Comparison of ENCODE assay signal across 8 mouse cellular contexts in genomic region chr9:66980458-66980857, GRCm38 (mm10). TPM values are rescaled to one million over a fixed set of nuclear protein-coding genes. Genes with fewer than 3 reads are reported as not detected.
A peak's percentile ranks its signal among the peaks of the same experiment; 100 is the strongest.
DNase-seq lines count a peak whose midpoint lies in the region; ATAC-seq and TF ChIP-seq lines count a peak whose summit lies in the region.

No protein-coding gene starts in this region.

- H3K27me3 ChIP-seq in forebrain, embryonic 10.5 days (ENCODE audit: poor library complexity, severe bottlenecking) = peaks cover 5% of the 10 kb centered on the region; the same call in 1 of the 2 replicates
- no peaks in the 10 kb centered on the region for H3K27me3 ChIP-seq in forebrain, embryonic 15.5 days

- no peak overlapping the region for H3K9ac ChIP-seq in forebrain, embryonic 15.5 days (replicated peaks)
- no peak overlapping the region for H3K9ac ChIP-seq in ES-E14 (ENCODE audit: insufficient read depth, low read depth, low read length, poor library complexity, severe bottlenecking)

- H3K4me1 ChIP-seq in forebrain, embryonic 10.5 days = peaks cover 7% of the 10 kb centered on the region
- peaks cover 4% of the 10 kb centered on the region for H3K4me1 ChIP-seq in forebrain, embryonic 15.5 days
- peaks cover 0 to 2% of the 10 kb centered on the region in 2 experiments; a peak in 2 of 4 replicates for H3K4me1 ChIP-seq in ES-E14 (ENCODE audit: control insufficient read depth in 2 of 2, insufficient read depth in 2 of 2, low read length in 2 of 2, poor library complexity in 1 of 2)

- intact Hi-C loops in gastrocnemius, postnatal 36 days (cut with DNase I) = loop anchor here (5.0 kb wide), 1 partner anchor 333 kb away; no protein-coding TSS in a partner anchor

- 14% methylated on average over 5 of the region's 5 CpGs for WGBS in forebrain, embryonic 10.5 days
- WGBS in forebrain, embryonic 15.5 days = 8% methylated on average over 5 of the region's 5 CpGs

- no peak overlapping the region for H3K27ac ChIP-seq in forebrain, embryonic 10.5 days
- H3K27ac ChIP-seq in forebrain, embryonic 15.5 days (replicated peaks) = no peak overlapping the region
- no peak overlapping the region for H3K27ac ChIP-seq in ES-E14 (ENCODE audit: insufficient read depth, low read depth, low read length, poor library complexity, severe bottlenecking)

- DNase-seq in forebrain, embryonic 10.5 days (ENCODE audit: extremely low spot score, low spot score) = peak; percentile 78
- DNase-seq in ES-E14 (ENCODE audit: low read depth, low spot score) = peak; percentile 41
- peak; percentile 36 for DNase-seq in cerebellum, adult 9-10 months
- peak; percentile 45 to 70 for DNase-seq in gastrocnemius, postnatal 36 days
- peak; percentile 82 for DNase-seq in layer of hippocampus, postnatal 10 days (ENCODE audit: low spot score in 2 of 2)
- DNase-seq in lung, postnatal 14 days = peak; percentile 86
- DNase-seq in spleen, postnatal 14 days (ENCODE audit: low spot score in 2 of 2) = peak; percentile 69 to 82

- H3K36me3 ChIP-seq in forebrain, embryonic 10.5 days (replicated peaks) = no peaks in the 10 kb centered on the region
- no peaks in the 10 kb centered on the region for H3K36me3 ChIP-seq in forebrain, embryonic 15.5 days
- H3K36me3 ChIP-seq in ES-E14 (ENCODE audit: control insufficient read depth, insufficient read depth, low read length, poor library complexity, severe bottlenecking) = no peaks in the 10 kb centered on the region

- in situ Hi-C loops in ES-E14 (cut with MboI; ENCODE audit: low sequenced_read_pairs in 2 of 2, unreplicated experiment in 2 of 2) = no loop called here

- no peak; the same call in 1 of the 2 replicates for ATAC-seq in forebrain, embryonic 15.5 days (replicated peaks)

- no peaks in the 10 kb centered on the region for H3K9me3 ChIP-seq in forebrain, embryonic 10.5 days
- H3K9me3 ChIP-seq in forebrain, embryonic 15.5 days = no peaks in the 10 kb centered on the region
- no peaks in the 10 kb centered on the region for H3K9me3 ChIP-seq in ES-E14 (ENCODE audit: control insufficient read depth, insufficient read depth, low read depth, low read length)

- H3K4me2 ChIP-seq in forebrain, embryonic 15.5 days (replicated peaks) = no peak overlapping the region

- H3K4me3 ChIP-seq in forebrain, embryonic 10.5 days = no peak overlapping the region
- no peak overlapping the region for H3K4me3 ChIP-seq in forebrain, embryonic 15.5 days
- H3K4me3 ChIP-seq in ES-E14 (ENCODE audit: insufficient read depth in 1 of 2, low read depth in 1 of 2, low read length in 2 of 2, poor library complexity in 1 of 2, severe bottlenecking in 1 of 2) = no peak overlapping the region

TF ChIP-seq in ES-E14, 5 proteins besides CTCF, POLR2A, EP300 and RAD21:
- no peak for TF ChIP-seq CHD2 (IDR thresholded peaks at IDR 0.05; ENCODE audit: low read depth, low read length)
- TF ChIP-seq ZC3H11A (IDR thresholded peaks at IDR 0.05; ENCODE audit: borderline replicate concordance, low read depth, low read length) = peak; percentile 74

RNA-seq across cellular contexts. Expression of gene Lactb, which starts 5.2 kb away (rescaled TPM):
- 9.2 and 9.6 TPM in 2 replicates for polyA plus RNA-seq in forebrain, embryonic 10.5 days (2016; fragmentation: Nextera tagmentation; extraction: Ambion mirVana)
- polyA plus RNA-seq in forebrain, embryonic 15.5 days (2015; fragmentation: Nextera tagmentation; extraction: Ambion mirVana) = 9.6 and 9.7 TPM in 2 replicates
- 7.0 and 10.0 TPM in 2 replicates for total RNA-seq in ES-E14 (2012; rRNA removed)
- total RNA-seq in gastrocnemius, postnatal 36 days (2021) = 10 to 100 TPM; 20.8 to 22.1 TPM
- 10 to 100 TPM; 15.8 to 16.3 TPM for total RNA-seq in layer of hippocampus, postnatal 10 days (2021)

RNA-seq across cellular contexts. Expression of gene Rps27l, which starts 34.6 kb away (rescaled TPM):
- 818 and 845 TPM in 2 replicates for polyA plus RNA-seq in forebrain, embryonic 10.5 days (2016; fragmentation: Nextera tagmentation; extraction: Ambion mirVana)
- 333 and 363 TPM in 2 replicates for polyA plus RNA-seq in forebrain, embryonic 15.5 days (2015; fragmentation: Nextera tagmentation; extraction: Ambion mirVana)
- 767 and 917 TPM in 2 replicates for total RNA-seq in ES-E14 (2012; rRNA removed)
- 100 to 1,000 TPM; 170 to 203 TPM for total RNA-seq in gastrocnemius, postnatal 36 days (2021)
- 10 to 100 TPM; 45.4 to 52.1 TPM for total RNA-seq in layer of hippocampus, postnatal 10 days (2021)

Comparison
In these comparisons a context has a peak if more than half of its experiments do, and no peak if none do; other contexts are left out.
1. DNase-seq: peak in every context shown above with its lines; median percentile 86 in lung, postnatal 14 days; 82 in layer of hippocampus, postnatal 10 days; 78 in forebrain, embryonic 10.5 days; 76 in spleen, postnatal 14 days; 58 in gastrocnemius, postnatal 36 days; 41 in ES-E14; 36 in cerebellum, adult 9-10 months.